Mouse (Mus musculus) adrenal gland, adult 18-20 months (tissue): ENCODE measurements around the gene Gm8246. TPM values are rescaled to one million over a fixed set of nuclear protein-coding genes. Genes with fewer than 3 reads are reported as not detected.
"Not testable (repeated sequence)": the region's sequence is repeated elsewhere in the genome, so short reads cannot be mapped to it uniquely, and the experiment has no call there.

Source experiments
- DNase-seq, 2 experiments: peaks; one replicate each; pipeline ENCODE4 v3.0.0; 2021 to 2022; ENCODE audit warnings: low spot score in 2 of 2
- long read RNA-seq, 2 experiments: library from polyadenylated mRNA; stranded (forward); transcript quantifications; one replicate each; pipeline ENCODE4 v2.0.0; 2021
- total RNA-seq, 2 experiments: library from RNA; stranded (reverse); gene quantifications; 1 replicate in 1 of 2; 2 replicates in 1 of 2; pipeline ENCODE4 v1.2.3; 2021

The Gm8246 gene
- total RNA-seq, result not detected
- long read RNA-seq, experiment 1, result 0 reads
- long read RNA-seq, experiment 2, result 0 reads

- DNase-seq, result not testable (repeated sequence)
Measured at GRCm38 (mm10) chr14:5477730-5478129, at the start of gene Gm8246. TSS of gene Gm8246 (minus strand) at chr14:5477830.

- not testable (repeated sequence) for DNase-seq
Measured at GRCm38 (mm10) chr14:5501374-5501773, 23.7 kb upstream of the Gm8246 start, which contains the start of gene Gm3488. TSS of gene Gm3488 (plus strand) at chr14:5501674.

- not testable (repeated sequence) for DNase-seq
Measured at GRCm38 (mm10) chr14:5483907-5484306, 6.3 kb upstream of the Gm8246 start, which contains the start of gene Gm3187. TSS of gene Gm3187 (plus strand) at chr14:5484207.

- DNase-seq, result not testable (repeated sequence)
Measured at GRCm38 (mm10) chr14:5460469-5460868, 17.2 kb downstream of the Gm8246 start.

GRCm38 (mm10) chr14:5455367-5455766 is 22.3 kb downstream of the Gm8246 start, which contains the start of gene Gm3194:
TSS of gene Gm3194 (minus strand) at chr14:5455467.
- not testable (repeated sequence) for DNase-seq

Other genes starting within 250 kb of the Gm8246 start
- not detected for gene Gm3526, start 217.2 kb downstream of the Gm8246 start, total RNA-seq
- gene Gm3542, start 142.9 kb downstream of the Gm8246 start, total RNA-seq, result not detected
- gene Gm3500, start 88.8 kb downstream of the Gm8246 start, total RNA-seq, result not detected
- under 1 TPM in 1 of 2 experiments, not detected in 1; 0.53 TPM for gene Gm3194, start 22.4 kb downstream of the Gm8246 start, total RNA-seq
- gene Gm3187, start 6.4 kb upstream of the Gm8246 start, total RNA-seq, result not detected
- under 1 TPM in 1 of 2 experiments, not detected in 1; 0.19 TPM for gene Gm3488, start 23.8 kb upstream of the Gm8246 start, total RNA-seq
- gene Gm3532, start 60.7 kb upstream of the Gm8246 start, total RNA-seq, result not detected
- gene Gm8265, start 155.2 kb upstream of the Gm8246 start, total RNA-seq, result not detected
- gene Gm9603, start 209.6 kb upstream of the Gm8246 start, total RNA-seq, result not detected